Mouse (Mus musculus) heart, postnatal 0 days (tissue): Measurements from ENCODE around the gene Hspb11.

Experiments used
- CTCF ChIP-seq: IDR thresholded peaks from 2 replicates; pipeline ENCODE4 v1.5.1; 2016; ENCODE audit warnings: antibody characterized with exemption, control low read depth, low read depth
- EP300 ChIP-seq: IDR thresholded peaks from 2 replicates; pipeline ENCODE4 v1.6.1; 2016; ENCODE audit warnings: antibody characterized with exemption, low read depth

DNA sequence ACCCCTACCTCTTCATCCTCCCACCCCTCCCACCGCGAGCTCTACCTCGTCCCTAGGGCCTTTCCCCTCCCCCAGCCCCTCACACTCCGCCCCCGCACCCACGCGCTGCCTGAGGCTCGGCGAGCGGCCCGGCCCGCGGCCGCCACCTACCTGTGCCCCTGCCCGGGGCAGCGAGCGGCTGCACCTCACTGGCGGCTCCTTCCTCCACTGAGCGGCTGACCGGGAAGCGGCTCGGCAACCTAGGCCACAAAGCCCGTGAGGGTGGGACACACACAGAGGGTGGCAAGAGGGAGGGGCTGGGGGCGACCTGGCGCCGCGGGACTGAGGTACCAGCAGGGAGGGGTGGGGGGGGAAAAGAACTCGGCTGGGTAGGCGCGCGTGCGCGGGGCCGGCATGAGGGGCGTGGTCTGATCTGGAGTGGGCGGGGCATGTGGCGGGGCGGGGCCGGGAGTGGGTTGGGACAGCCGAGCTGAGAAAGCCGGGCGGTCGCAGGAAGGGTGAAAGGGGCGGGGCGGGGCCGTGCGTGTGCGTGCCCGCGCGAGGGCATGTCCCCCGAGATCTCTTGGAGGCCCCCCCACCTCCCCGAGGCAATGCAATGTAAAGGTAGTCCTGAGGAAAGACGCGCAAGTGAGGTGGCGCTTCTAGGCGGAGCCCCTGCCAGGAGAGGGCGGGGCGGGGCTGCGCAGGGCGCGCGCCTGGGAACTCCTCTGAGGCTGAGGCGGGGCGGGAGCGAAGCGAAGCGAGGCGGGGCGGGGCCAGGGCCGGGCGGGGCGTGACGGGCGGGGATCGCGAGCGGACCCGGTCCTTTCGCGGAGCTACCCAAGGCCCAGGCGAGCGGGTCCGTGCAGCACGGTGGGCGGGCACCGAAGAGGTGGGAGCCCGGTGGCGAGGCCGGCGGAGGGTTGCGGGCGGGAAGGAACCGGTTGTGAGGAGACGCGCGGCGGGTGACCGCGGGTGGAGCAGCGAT, at the start of gene Hspb11, which contains the start of gene Lrrc42:
- no peak for TF ChIP-seq EP300
- peak; percentile 26; the same call in 1 of the 2 replicates for TF ChIP-seq CTCF
